Mouse (Mus musculus) G1E (cell line): ENCODE data around the gene Pcdh15.

Experiments used
- CTCF ChIP-seq: IDR thresholded peaks from 2 replicates; pipeline ENCODE4 v1.5.1; 2012; ENCODE audit warnings: low read depth, low read length, inconsistent platforms, mixed read lengths
- GATA1 ChIP-seq: IDR thresholded peaks from 2 replicates; pipeline ENCODE4 v1.6.1; 2012; ENCODE audit warnings: borderline replicate concordance, low read length, inconsistent platforms, mixed read lengths
- POLR2AphosphoS5 ChIP-seq: IDR thresholded peaks from 2 replicates; pipeline ENCODE4 v1.6.1; 2012; ENCODE audit warnings: low read depth, low read length, inconsistent platforms; ENCODE audit not compliant: insufficient replicate concordance

DNA sequence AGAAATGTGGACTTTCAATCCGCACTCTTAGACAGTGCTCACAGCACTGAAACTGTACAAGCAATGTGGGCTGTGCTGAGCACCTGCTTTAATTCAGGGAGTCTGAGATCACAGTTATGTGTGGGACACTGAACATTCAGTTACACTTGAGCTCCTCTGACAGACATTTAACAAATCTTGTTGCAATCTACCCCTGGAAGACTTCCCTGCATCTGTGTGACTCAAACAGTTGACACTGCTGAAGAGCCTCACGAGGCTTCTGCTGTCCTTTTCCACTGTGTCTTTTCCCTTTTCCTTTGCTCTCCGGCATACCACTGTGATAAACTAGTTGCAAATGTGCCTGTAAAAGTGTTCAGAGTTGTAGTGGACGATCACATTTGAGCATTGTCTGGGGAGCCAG, 793.1 kb downstream of the Pcdh15 start:
- no peak for TF ChIP-seq CTCF
- TF ChIP-seq POLR2AphosphoS5: no peak
- TF ChIP-seq GATA1: no peak
